Mouse (Mus musculus): Measurements from ENCODE around the gene AF067061. TPM values are rescaled to one million over a fixed set of nuclear protein-coding genes. Genes with fewer than 3 reads are reported as not detected.

AF067061 gene
- polyA plus RNA-seq (2014; fragmentation: Illumina TruSeq; extraction: RNeasy Lipid Tissue Mini Kit (QIAGEN cat#74804); ENCODE audit: low read depth, low replicate concordance) = not detected

DNA sequence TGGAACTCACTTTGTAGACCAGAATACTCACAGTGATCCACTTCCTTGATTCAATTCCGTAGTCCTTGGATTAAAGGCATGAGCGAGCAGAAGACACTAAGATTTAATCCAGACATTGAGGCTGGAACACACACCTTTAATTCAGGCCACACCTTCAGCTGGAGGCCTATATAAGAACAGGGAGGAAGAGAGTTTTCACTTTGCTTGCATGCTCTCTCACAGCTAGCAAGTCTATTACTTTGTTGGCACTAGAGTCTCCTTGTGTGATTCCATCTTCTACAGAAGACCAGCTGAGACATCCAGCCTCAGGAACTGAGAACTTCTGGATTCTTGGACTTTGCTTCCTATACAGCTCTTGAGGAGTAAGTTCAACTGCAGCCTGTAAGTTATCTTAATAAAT is at the start of gene AF067061:
TSS of gene AF067061 (plus strand) at position 245 of the 400 bp plus-strand sequence.

DNA sequence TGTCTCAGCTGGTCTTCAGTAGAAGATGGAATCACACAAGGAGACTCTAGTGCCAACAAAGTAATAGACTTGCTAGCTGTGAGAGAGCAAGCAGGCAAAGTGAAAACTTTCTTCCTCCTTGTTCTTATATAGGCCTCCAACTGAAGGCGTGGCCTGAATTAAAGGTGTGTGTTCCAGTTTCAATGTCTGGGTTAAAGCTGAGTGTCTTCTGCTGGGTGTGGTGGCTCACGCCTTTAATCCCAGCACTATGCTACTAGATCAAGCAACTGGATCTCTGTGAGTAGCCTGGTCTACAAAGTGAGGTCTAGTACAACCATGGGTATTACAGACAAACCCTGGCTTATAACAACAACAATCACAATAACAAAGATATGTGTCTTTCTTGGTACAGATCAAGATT is 47.1 kb upstream of the AF067061 start, which contains the start of gene Gm21762:
TSS of gene Gm21762 (minus strand) at position 101 of the 400 bp plus-strand sequence.

DNA sequence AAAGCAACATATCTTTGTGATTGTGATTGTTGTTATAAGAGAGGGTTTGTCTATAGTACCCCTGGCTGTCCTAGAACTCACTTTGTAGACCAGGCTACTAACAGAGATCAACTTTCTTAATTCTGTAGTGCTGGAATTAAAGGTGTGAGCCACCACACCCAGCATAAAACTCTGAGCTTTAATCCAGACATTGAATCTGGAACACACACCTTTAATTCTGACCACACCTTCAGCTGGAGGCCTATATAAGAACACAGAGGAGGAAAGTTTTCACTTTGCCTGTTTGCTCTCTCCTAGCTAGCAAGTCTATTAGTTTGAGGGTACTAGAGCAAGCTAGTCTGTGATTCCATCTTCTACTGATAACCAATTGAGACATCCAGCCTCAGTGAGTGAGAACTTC is 24.1 kb upstream of the AF067061 start, which contains the start of gene Gm21731:
TSS of gene Gm21731 (plus strand) at position 301 of the 400 bp plus-strand sequence.

DNA sequence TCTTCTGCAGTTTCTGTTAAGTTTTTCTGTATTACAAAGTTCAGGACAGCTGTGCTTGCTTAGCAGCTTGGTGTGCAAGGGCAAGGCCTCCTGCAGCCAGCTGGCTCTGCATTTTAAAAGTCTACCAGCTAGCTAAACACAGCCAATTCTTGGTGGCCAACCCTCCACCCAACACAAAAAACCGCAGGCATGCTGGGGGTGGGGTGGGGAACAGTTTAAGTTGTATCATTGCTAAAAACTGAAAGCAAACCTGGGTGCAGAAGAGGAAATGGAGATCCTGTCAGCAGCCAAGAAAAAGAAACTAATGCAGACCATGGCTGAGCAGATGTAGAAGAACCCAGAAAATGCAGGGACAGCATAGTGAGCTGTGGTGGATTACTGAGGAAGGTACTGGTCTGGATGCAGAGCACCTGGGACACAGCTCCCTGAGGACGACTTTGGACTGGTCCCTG is 37.1 kb downstream of the AF067061 start, which contains the start of gene BC147527:
TSS of gene BC147527 (plus strand) at position 402 of the 452 bp plus-strand sequence.

Other genes starting within 250 kb of the AF067061 start
- gene Gm36079, start 236.1 kb upstream of the AF067061 start, polyA plus RNA-seq (2014; fragmentation: Illumina TruSeq; extraction: RNeasy Lipid Tissue Mini Kit (QIAGEN cat#74804); ENCODE audit: low read depth, low replicate concordance) = not detected
- gene Gm21188, start 210.9 kb upstream of the AF067061 start, polyA plus RNA-seq (2014; fragmentation: Illumina TruSeq; extraction: RNeasy Lipid Tissue Mini Kit (QIAGEN cat#74804); ENCODE audit: low read depth, low replicate concordance) = 0.21 TPM
- not detected for gene Gm20767, start 122.9 kb upstream of the AF067061 start, polyA plus RNA-seq (2014; fragmentation: Illumina TruSeq; extraction: RNeasy Lipid Tissue Mini Kit (QIAGEN cat#74804); ENCODE audit: low read depth, low replicate concordance)
- not detected for gene Gm21818, start 90.7 kb upstream of the AF067061 start, polyA plus RNA-seq (2014; fragmentation: Illumina TruSeq; extraction: RNeasy Lipid Tissue Mini Kit (QIAGEN cat#74804); ENCODE audit: low read depth, low replicate concordance)
- gene Gm21762, start 47.2 kb upstream of the AF067061 start, polyA plus RNA-seq (2014; fragmentation: Illumina TruSeq; extraction: RNeasy Lipid Tissue Mini Kit (QIAGEN cat#74804); ENCODE audit: low read depth, low replicate concordance) = not detected
- gene Gm21731, start 24.0 kb upstream of the AF067061 start, polyA plus RNA-seq (2014; fragmentation: Illumina TruSeq; extraction: RNeasy Lipid Tissue Mini Kit (QIAGEN cat#74804); ENCODE audit: low read depth, low replicate concordance) = not detected
- gene BC147527, start 37.3 kb downstream of the AF067061 start, polyA plus RNA-seq (2014; fragmentation: Illumina TruSeq; extraction: RNeasy Lipid Tissue Mini Kit (QIAGEN cat#74804); ENCODE audit: low read depth, low replicate concordance) = not detected
- gene Tcstv3, start 53.8 kb downstream of the AF067061 start, polyA plus RNA-seq (2014; fragmentation: Illumina TruSeq; extraction: RNeasy Lipid Tissue Mini Kit (QIAGEN cat#74804); ENCODE audit: low read depth, low replicate concordance) = not detected

Data from heart, adult 10 weeks (tissue).